Mouse (Mus musculus) erythroblast, embryonic 14.5 days (primary cell): Measurements from ENCODE around the gene Med4.

Experiments
- GATA1 ChIP-seq: IDR thresholded peaks from 2 replicates; pipeline ENCODE4 v1.6.1; 2012; ENCODE audit warnings: low read length, inconsistent platforms, mixed read lengths
- TAL1 ChIP-seq: IDR thresholded peaks from 3 replicates; pipeline ENCODE4 v1.6.1; 2012; ENCODE audit warnings: low read length, inconsistent platforms, mixed read lengths

DNA sequence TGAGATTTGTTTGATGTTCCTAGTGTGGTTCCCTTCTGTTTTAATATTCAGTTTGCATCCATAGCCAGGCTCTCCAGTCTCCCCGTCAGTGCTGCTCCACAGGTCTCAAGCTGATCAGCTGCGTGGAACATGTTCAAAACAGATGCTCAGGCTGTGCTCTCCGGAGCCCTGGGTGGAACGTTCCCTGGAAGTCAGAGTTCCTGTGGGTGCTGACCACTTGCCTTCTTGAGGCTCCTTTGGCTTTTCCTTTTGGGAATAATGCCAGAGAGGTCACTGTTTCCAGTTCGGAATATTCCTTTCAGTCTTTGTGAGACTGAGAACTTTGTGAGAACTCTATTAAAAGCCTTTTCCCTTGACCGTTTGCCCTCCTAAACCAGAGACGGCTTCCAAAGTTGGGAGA lies 34.3 kb upstream of the Med4 start:
- TF ChIP-seq TAL1 (no peak), GATA1 (no peak)
